Mouse (Mus musculus) megakaryocyte, embryonic 14.5 days (primary cell): Measurements from ENCODE around the gene Hdhd3.

Experiments
- FLI1 ChIP-seq: IDR thresholded peaks from 2 replicates; pipeline ENCODE4 v1.6.1; 2012; ENCODE audit warnings: low read length, inconsistent platforms, mixed read lengths
- GATA1 ChIP-seq: IDR thresholded peaks from 3 replicates; pipeline ENCODE4 v1.6.1; 2012; ENCODE audit warnings: mixed read lengths, low read length, inconsistent platforms, borderline replicate concordance

DNA sequence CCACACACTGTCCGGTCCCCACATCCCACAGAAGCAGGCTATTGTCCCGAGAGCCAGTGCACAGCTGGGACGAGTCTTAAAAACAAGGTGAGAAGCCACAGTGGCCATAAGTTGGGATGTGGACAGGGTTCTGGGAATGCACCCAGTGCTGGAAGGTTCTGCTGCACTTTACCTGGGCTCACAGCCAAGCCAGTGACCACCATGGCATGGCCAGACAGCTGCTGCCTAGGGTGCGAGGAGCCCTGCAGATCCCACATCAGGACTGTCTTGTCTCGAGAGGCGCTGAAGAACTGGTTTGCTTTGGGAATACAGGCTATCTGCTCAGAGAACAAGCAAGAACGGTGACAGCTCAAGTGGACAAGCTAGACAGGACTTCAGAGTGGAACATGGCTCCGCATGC is 42.9 kb downstream of the Hdhd3 start:
- TF ChIP-seq GATA1 (no peak), FLI1 (no peak)
